Mouse (Mus musculus) olfactory bulb, adult 2 months (tissue): ENCODE results near the gene Edn1.

ENCODE experiments used
- CTCF ChIP-seq: fragments of 200-500 bp; IDR thresholded peaks from 2 replicates; pipeline ENCODE4 v1.5.1; 2012; ENCODE audit warnings: low read depth, mild to moderate bottlenecking, low read length, moderate library complexity; ENCODE audit not compliant: insufficient read depth
- POLR2A ChIP-seq: fragments of 200-500 bp; IDR thresholded peaks from 2 replicates; pipeline ENCODE4 v1.6.1; 2012; ENCODE audit warnings: mild to moderate bottlenecking, low read depth, low read length, moderate library complexity; ENCODE audit not compliant: insufficient read depth

DNA sequence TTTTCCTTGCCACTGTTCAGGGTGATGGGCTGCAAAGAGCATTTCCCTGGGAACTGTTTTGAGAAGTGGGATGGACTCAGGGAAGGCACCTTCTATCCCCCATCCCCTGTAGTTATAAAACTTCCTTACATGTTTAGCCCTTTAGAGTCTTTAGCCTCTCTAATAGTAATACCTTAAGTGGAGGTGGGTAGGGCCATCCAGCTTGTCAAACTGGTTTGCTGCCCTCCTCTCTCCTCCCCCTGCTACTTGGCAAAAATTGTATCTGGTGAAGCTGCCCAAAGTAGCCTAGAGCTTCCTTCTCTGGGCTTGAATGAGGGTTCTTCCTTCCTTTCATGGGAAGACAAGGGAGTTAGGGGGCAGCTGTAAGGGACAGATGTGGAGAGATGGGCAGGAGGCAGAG lies 2.5 kb upstream of the Edn1 start:
- TF ChIP-seq CTCF (no peak), POLR2A (no peak)
